Mouse (Mus musculus) cortical plate, adult 2 months (tissue): Measurements from ENCODE around the gene Dimt1.

Experiments used
- CTCF ChIP-seq: fragments of 200-500 bp; IDR thresholded peaks from 2 replicates; pipeline ENCODE4 v1.5.1; 2011; ENCODE audit warnings: mild to moderate bottlenecking, control low read depth, low read length; ENCODE audit not compliant: insufficient read depth; ENCODE audit errors: extremely low read depth
- POLR2A ChIP-seq: fragments of 200-500 bp; IDR thresholded peaks from 2 replicates; pipeline ENCODE4 v1.6.1; 2011; ENCODE audit warnings: mild to moderate bottlenecking, low read length, control low read depth; ENCODE audit not compliant: insufficient read depth; ENCODE audit errors: extremely low read depth

GRCm38 (mm10) chr13:106937138-106937472, 9.8 kb upstream of the Dimt1 start:
- TF ChIP-seq POLR2A (no peak), CTCF (no peak)
